Mouse (Mus musculus) gastrocnemius, postnatal 10 days (tissue): ENCODE measurements at regions not wholly inside any gene's neighbourhood (a gene's known extent, or its start where the extent isn't known, plus 50 kb on each side); places are given as distances from the start of the nearest gene placed in this dataset.

Experiments
- DNase-seq: peaks from one replicate; pipeline ENCODE4 v3.0.0; 2021; ENCODE audit warnings: mixed read lengths

DNA sequence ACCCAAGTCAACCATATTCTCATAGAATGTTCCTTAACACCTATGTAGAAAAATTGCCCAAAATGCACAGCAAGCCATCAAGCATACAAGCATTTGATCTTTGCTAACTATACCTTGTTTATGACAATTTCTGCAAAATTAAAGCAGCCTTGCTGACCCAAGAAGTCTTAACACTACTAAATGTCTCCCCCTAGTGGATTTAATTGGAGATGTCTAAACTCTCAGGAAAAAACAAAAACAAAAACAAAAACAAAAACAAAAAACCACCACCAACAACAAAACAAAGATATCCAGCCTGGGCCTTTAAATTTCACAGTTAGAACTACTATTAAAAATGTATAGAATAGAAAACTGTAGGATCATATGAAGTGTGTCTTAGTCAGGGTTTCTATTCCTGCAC lies 69.8 kb upstream of the Nudt7 start:
- no peak for DNase-seq

GRCm38 (mm10) chr8:114072330-114072729 lies 61.0 kb upstream of the Nudt7 start:
- DNase-seq: no peak

GRCm38 (mm10) chr8:114074122-114074521 lies 59.2 kb upstream of the Nudt7 start:
- DNase-seq: peak; percentile 8

DNA sequence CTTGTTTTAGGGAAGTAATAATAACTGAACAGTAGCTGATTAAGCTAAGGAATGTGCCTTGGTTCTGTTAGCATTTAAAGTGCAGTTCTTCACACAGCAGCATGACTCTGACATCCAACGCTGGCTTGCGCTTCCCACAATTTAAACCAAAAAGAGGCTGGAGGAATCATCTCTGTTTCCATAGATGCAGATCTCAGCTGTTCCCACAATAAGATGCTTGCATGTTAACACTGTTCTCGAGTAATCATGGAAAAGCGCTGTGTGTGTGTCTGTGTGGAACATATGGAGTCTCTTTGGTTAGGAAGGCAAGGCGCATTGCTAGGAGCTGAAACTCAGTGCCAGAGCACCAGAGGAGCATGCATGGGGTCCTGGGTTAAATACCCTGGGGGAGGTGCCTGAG lies 56.7 kb upstream of the Nudt7 start:
- DNase-seq: no peak

GRCm38 (mm10) chr8:114081049-114081756 lies 52.2 kb upstream of the Nudt7 start:
- DNase-seq: peak; percentile 29

- no peak for DNase-seq
These were observed 51.6 kb upstream of the Nudt7 start for GRCm38 (mm10) chr8:114081757-114082059.
